Mouse (Mus musculus) forebrain, embryonic 12.5 days (tissue): ENCODE results near the gene Nwd2. TPM values are rescaled to one million over a fixed set of nuclear protein-coding genes. Genes with fewer than 3 reads are reported as not detected.

ENCODE experiments used
- ATAC-seq: fragments of 200-750 bp; cut with Nextera tagmentation; 2 replicates; pipeline ENCODE4 v1.8.0; 2017; ENCODE audit warnings: moderate TSS enrichment; ENCODE audit not compliant: low FRiP score
- H3K27ac ChIP-seq: fragments of 300-500 bp; sonication (generic); 2 replicates; pipeline ENCODE4 v1.5.1; 2016; ENCODE audit warnings: mild to moderate bottlenecking
- H3K27me3 ChIP-seq: fragments of 300-500 bp; sonication (generic); 2 replicates; pipeline ENCODE4 v1.6.1; 2016; ENCODE audit warnings: mild to moderate bottlenecking
- H3K36me3 ChIP-seq: fragments of 300-500 bp; sonication (generic); replicated peaks from 2 replicates; pipeline ENCODE4 v1.6.1; 2016; ENCODE audit warnings: mild to moderate bottlenecking
- H3K4me1 ChIP-seq: fragments of 300-500 bp; sonication (generic); 2 replicates; pipeline ENCODE4 v1.6.1; 2016
- H3K4me2 ChIP-seq: fragments of 300-500 bp; sonication (generic); 2 replicates; pipeline ENCODE4 v1.6.1; 2016; ENCODE audit warnings: mild to moderate bottlenecking, moderate library complexity
- H3K4me3 ChIP-seq: fragments of 300-500 bp; sonication (generic); replicated peaks from 2 replicates; pipeline ENCODE4 v1.5.1; 2016; ENCODE audit warnings: mild to moderate bottlenecking
- H3K9ac ChIP-seq: fragments of 300-500 bp; sonication (generic); 2 replicates; pipeline ENCODE4 v1.6.1; 2016; ENCODE audit warnings: mild to moderate bottlenecking
- H3K9me3 ChIP-seq: fragments of 300-500 bp; sonication (generic); 2 replicates; pipeline ENCODE4 v1.6.1; 2016
- WGBS: fragments of 180-500 bp; shearing (Covaris S2); methylation state at CpG from one replicate; pipeline ENCODE4 v1.1.7; 2016; 5-methylcytosine and 5-hydroxymethylcytosine counted together
- polyA plus RNA-seq: library from polyadenylated mRNA; unstranded; fragments of >200 nt; fragmentation: Nextera tagmentation; extraction: Ambion mirVana; gene quantifications from 2 replicates; pipeline ENCODE4 v1.2.1, GENCODE M21; 2016

The Nwd2 gene
- polyA plus RNA-seq, 1 experiment from 2014 or later: 1.6 TPM

- WGBS: 74% methylated on average over 10 of the region's 10 CpGs
- Histone ChIP-seq H3K9me3 (no peaks in the 10 kb centered on the region), H3K27me3 (no peaks in the 10 kb centered on the region), H3K4me3 (no peak overlapping the region), H3K36me3 (no peaks in the 10 kb centered on the region), H3K4me2 (no peak overlapping the region), H3K4me1 (no peaks in the 10 kb centered on the region), H3K27ac (no peak overlapping the region), H3K9ac (no peak overlapping the region)
- no peak for ATAC-seq
Observed at GRCm38 (mm10) chr5:63823362-63824332, 174.7 kb downstream of the Nwd2 start.

GRCm38 (mm10) chr5:63824599-63825350 is 175.9 kb downstream of the Nwd2 start:
- Histone ChIP-seq H3K36me3 (no peaks in the 10 kb centered on the region), H3K4me3 (no peak overlapping the region), H3K9me3 (no peaks in the 10 kb centered on the region), H3K9ac (no peak overlapping the region), H3K27me3 (no peaks in the 10 kb centered on the region), H3K4me1 (no peaks in the 10 kb centered on the region), H3K27ac (no peak overlapping the region), H3K4me2 (no peak overlapping the region)
- WGBS: 85% methylated on average over 8 of the region's 8 CpGs
- no peak for ATAC-seq

- Histone ChIP-seq H3K9ac (no peak overlapping the region), H3K9me3 (no peaks in the 10 kb centered on the region), H3K4me3 (no peak overlapping the region), H3K4me1 (no peaks in the 10 kb centered on the region), H3K27me3 (no peaks in the 10 kb centered on the region), H3K36me3 (no peaks in the 10 kb centered on the region), H3K4me2 (no peak overlapping the region), H3K27ac (no peak overlapping the region)
- ATAC-seq: no peak
- whole genome bisulfite sequencing: 81% methylated on average over 5 of the region's 5 CpGs
Observed at GRCm38 (mm10) chr5:63825881-63826280, 177.0 kb downstream of the Nwd2 start.

- 82% methylated on average over 6 of the region's 6 CpGs for WGBS
- no peaks in the 10 kb centered on the region for H3K36me3 ChIP-seq
- no peak for ATAC-seq
- no peaks in the 10 kb centered on the region for H3K9me3 ChIP-seq
- no peaks in the 10 kb centered on the region for H3K4me1 ChIP-seq
- H3K27me3 ChIP-seq: no peaks in the 10 kb centered on the region
- no peak overlapping the region for H3K9ac ChIP-seq
- no peak overlapping the region for H3K4me3 ChIP-seq
- H3K27ac ChIP-seq: no peak overlapping the region
- no peak overlapping the region for H3K4me2 ChIP-seq
Observed at GRCm38 (mm10) chr5:63827006-63827405, 178.1 kb downstream of the Nwd2 start.

GRCm38 (mm10) chr5:63827415-63828053 is 178.6 kb downstream of the Nwd2 start:
- Histone ChIP-seq H3K27me3 (no peaks in the 10 kb centered on the region), H3K4me1 (no peaks in the 10 kb centered on the region), H3K4me2 (no peak overlapping the region), H3K27ac (no peak overlapping the region), H3K4me3 (no peak overlapping the region), H3K9me3 (no peaks in the 10 kb centered on the region), H3K9ac (no peak overlapping the region), H3K36me3 (no peaks in the 10 kb centered on the region)
- 47% methylated on average over 5 of the region's 5 CpGs for WGBS
- no peak for ATAC-seq

GRCm38 (mm10) chr5:63828380-63829185 is 179.7 kb downstream of the Nwd2 start:
- H3K27me3 ChIP-seq: no peaks in the 10 kb centered on the region
- H3K4me1 ChIP-seq: no peaks in the 10 kb centered on the region
- H3K4me2 ChIP-seq: no peak overlapping the region
- no peaks in the 10 kb centered on the region for H3K36me3 ChIP-seq
- H3K9ac ChIP-seq: no peak overlapping the region
- no peak overlapping the region for H3K27ac ChIP-seq
- no peak overlapping the region for H3K4me3 ChIP-seq
- WGBS: 86% methylated on average over 10 of the region's 10 CpGs
- H3K9me3 ChIP-seq: no peaks in the 10 kb centered on the region
- ATAC-seq: no peak

GRCm38 (mm10) chr5:63831054-63831453 is 182.2 kb downstream of the Nwd2 start:
- no peak for ATAC-seq
- no peaks in the 10 kb centered on the region for H3K4me1 ChIP-seq
- H3K4me2 ChIP-seq: no peak overlapping the region
- no peaks in the 10 kb centered on the region for H3K36me3 ChIP-seq
- 91% methylated on average over 4 of the region's 4 CpGs for WGBS
- no peak overlapping the region for H3K4me3 ChIP-seq
- no peak overlapping the region for H3K9ac ChIP-seq
- H3K9me3 ChIP-seq: no peaks in the 10 kb centered on the region
- H3K27ac ChIP-seq: no peak overlapping the region
- H3K27me3 ChIP-seq: no peaks in the 10 kb centered on the region

GRCm38 (mm10) chr5:63833955-63834354 is 185.1 kb downstream of the Nwd2 start:
- ATAC-seq: no peak
- H3K27me3 ChIP-seq: no peaks in the 10 kb centered on the region
- WGBS: 61% methylated on average over 5 of the region's 5 CpGs

GRCm38 (mm10) chr5:63834435-63834834 is 185.5 kb downstream of the Nwd2 start:
- Histone ChIP-seq H3K4me3 (no peak overlapping the region), H3K36me3 (no peaks in the 10 kb centered on the region), H3K4me1 (no peaks in the 10 kb centered on the region), H3K27ac (no peak overlapping the region), H3K4me2 (no peak overlapping the region), H3K9ac (no peak overlapping the region), H3K27me3 (no peaks in the 10 kb centered on the region), H3K9me3 (no peaks in the 10 kb centered on the region)
- ATAC-seq: no peak
- whole genome bisulfite sequencing: 73% methylated on average over 3 of the region's 3 CpGs

More at GRCm38 (mm10) chr5:63833955-63834354, 185.1 kb downstream of the Nwd2 start:
- Histone ChIP-seq H3K4me2 (no peak overlapping the region), H3K4me3 (no peak overlapping the region), H3K27ac (no peak overlapping the region), H3K9ac (no peak overlapping the region), H3K36me3 (no peaks in the 10 kb centered on the region), H3K4me1 (no peaks in the 10 kb centered on the region), H3K9me3 (no peaks in the 10 kb centered on the region)

GRCm38 (mm10) chr5:63837115-63837514 is 188.2 kb downstream of the Nwd2 start:
- H3K4me2 ChIP-seq: no peak overlapping the region
- H3K9ac ChIP-seq: no peak overlapping the region
- no peaks in the 10 kb centered on the region for H3K4me1 ChIP-seq
- H3K36me3 ChIP-seq: no peaks in the 10 kb centered on the region
- no peaks in the 10 kb centered on the region for H3K27me3 ChIP-seq
- WGBS: 83% methylated on average over 5 of the region's 5 CpGs
- no peak overlapping the region for H3K4me3 ChIP-seq
- H3K9me3 ChIP-seq: no peaks in the 10 kb centered on the region
- H3K27ac ChIP-seq: no peak overlapping the region
- no peak for ATAC-seq

GRCm38 (mm10) chr5:63837851-63838250 is 188.9 kb downstream of the Nwd2 start:
- Histone ChIP-seq H3K4me3 (no peak overlapping the region), H3K4me1 (no peaks in the 10 kb centered on the region), H3K36me3 (no peaks in the 10 kb centered on the region), H3K4me2 (no peak overlapping the region), H3K27ac (no peak overlapping the region), H3K27me3 (no peaks in the 10 kb centered on the region), H3K9ac (no peak overlapping the region), H3K9me3 (no peaks in the 10 kb centered on the region)
- 88% methylated on average over 2 of the region's 2 CpGs for WGBS
- ATAC-seq: no peak
